Mouse (Mus musculus): ENCODE measurements around the gene Hnrnpl. TPM values are rescaled to one million over a fixed set of nuclear protein-coding genes. Genes with fewer than 3 reads are reported as not detected.

Gene Hnrnpl
- polyA plus RNA-seq, 1 experiment from 2014 or later, result 180 TPM

- no peaks in the 10 kb centered on the region for H3K27me3 ChIP-seq (replicated peaks; ENCODE audit: control insufficient read depth, insufficient read depth, low read length)
- ATAC-seq (ENCODE audit: low read depth) (no peak), DNase-seq (ENCODE audit: low spot score) (no peak)
- no peak overlapping the region for H3K4me3 ChIP-seq (ENCODE audit: low read depth, low read length)
- WGBS, result 93% methylated on average over 4 of the region's 4 CpGs
- peaks cover 96% of the 10 kb centered on the region for H3K36me3 ChIP-seq (ENCODE audit: control insufficient read depth, insufficient read depth, low read length)
- no peak overlapping the region for H3K27ac ChIP-seq (replicated peaks; ENCODE audit: low read depth, low read length)
- no peak overlapping the region for H3K4me2 ChIP-seq (ENCODE audit: low read depth, low read length)
- no peak overlapping the region for H3K9ac ChIP-seq (ENCODE audit: low read depth, low read length)
- H3K9me3 ChIP-seq (ENCODE audit: control insufficient read depth, low read length), result no peaks in the 10 kb centered on the region
- 0 out of 2 replicates have a peak, but pooled peaks cover 3% of the 10 kb centered on the region for H3K4me1 ChIP-seq (ENCODE audit: control insufficient read depth, insufficient read depth, low read length)
Measured at GRCm38 (mm10) chr7:28818861-28819452, 10.6 kb downstream of the Hnrnpl start.

DNA sequence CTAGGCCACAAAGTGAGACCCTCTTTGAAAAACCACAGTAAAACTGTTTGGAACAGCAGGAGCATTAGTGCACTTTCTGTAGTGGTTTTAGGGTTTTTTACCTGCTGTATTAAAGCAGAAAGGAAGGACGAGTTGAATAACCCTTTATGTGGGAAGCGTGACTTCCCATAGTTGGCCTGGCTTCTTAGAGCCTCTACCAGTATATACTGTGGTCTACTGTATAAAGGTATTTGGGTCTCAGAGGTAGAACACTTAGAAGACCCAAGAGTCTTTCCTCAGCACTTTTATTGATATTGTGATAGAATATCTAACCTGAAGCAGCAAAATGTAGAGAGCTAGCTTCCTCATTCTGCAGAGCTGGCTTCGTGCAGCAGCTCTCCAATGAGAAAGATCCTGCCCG lies 11.2 kb downstream of the Hnrnpl start:
- no peak overlapping the region for H3K4me2 ChIP-seq (ENCODE audit: low read depth, low read length)
- ATAC-seq (ENCODE audit: low read depth) (no peak), DNase-seq (ENCODE audit: low spot score) (no peak)
- H3K27ac ChIP-seq (replicated peaks; ENCODE audit: low read depth, low read length), result no peak overlapping the region
- H3K4me3 ChIP-seq (ENCODE audit: low read depth, low read length), result no peak overlapping the region
- no peaks in the 10 kb centered on the region for H3K9me3 ChIP-seq (ENCODE audit: control insufficient read depth, low read length)
- H3K36me3 ChIP-seq (ENCODE audit: control insufficient read depth, insufficient read depth, low read length), result peaks cover 90% of the 10 kb centered on the region
- 0 out of 2 replicates have a peak, but pooled peaks cover 3% of the 10 kb centered on the region for H3K4me1 ChIP-seq (ENCODE audit: control insufficient read depth, insufficient read depth, low read length)
- WGBS, result 81% methylated on average over 4 of the region's 4 CpGs
- no peak overlapping the region for H3K9ac ChIP-seq (ENCODE audit: low read depth, low read length)
- H3K27me3 ChIP-seq (replicated peaks; ENCODE audit: control insufficient read depth, insufficient read depth, low read length), result no peaks in the 10 kb centered on the region

GRCm38 (mm10) chr7:28820358-28821260 lies 12.3 kb downstream of the Hnrnpl start:
- H3K36me3 ChIP-seq (ENCODE audit: control insufficient read depth, insufficient read depth, low read length), result peaks cover 79% of the 10 kb centered on the region
- WGBS, result 67% methylated on average over 12 of the region's 12 CpGs
- DNase-seq (ENCODE audit: low spot score), result peak; percentile 58

GRCm38 (mm10) chr7:28821261-28821831 lies 13.0 kb downstream of the Hnrnpl start:
- Histone ChIP-seq H3K4me1 (ENCODE audit: control insufficient read depth, insufficient read depth, low read length) (0 out of 2 replicates have a peak, but pooled peaks cover 3% of the 10 kb centered on the region), H3K36me3 (ENCODE audit: control insufficient read depth, insufficient read depth, low read length) (peaks cover 72% of the 10 kb centered on the region), H3K4me2 (ENCODE audit: low read depth, low read length) (no peak overlapping the region), H3K4me3 (ENCODE audit: low read depth, low read length) (no peak overlapping the region), H3K9me3 (ENCODE audit: control insufficient read depth, low read length) (no peaks in the 10 kb centered on the region), H3K27me3 (replicated peaks; ENCODE audit: control insufficient read depth, insufficient read depth, low read length) (no peaks in the 10 kb centered on the region), H3K9ac (ENCODE audit: low read depth, low read length) (no peak overlapping the region), H3K27ac (replicated peaks; ENCODE audit: low read depth, low read length) (peak overlapping the region; percentile 4)
- ATAC-seq (ENCODE audit: low read depth) (no peak), DNase-seq (ENCODE audit: low spot score) (no peak)
- 67% methylated on average over 10 of the region's 10 CpGs for WGBS

More at GRCm38 (mm10) chr7:28820358-28821260, 12.3 kb downstream of the Hnrnpl start:
- H3K4me2 ChIP-seq (ENCODE audit: low read depth, low read length), result no peak overlapping the region
- ATAC-seq (ENCODE audit: low read depth), result no peak; the same call in 1 of the 2 replicates
- H3K9ac ChIP-seq (ENCODE audit: low read depth, low read length), result no peak overlapping the region
- H3K27me3 ChIP-seq (replicated peaks; ENCODE audit: control insufficient read depth, insufficient read depth, low read length), result no peaks in the 10 kb centered on the region
- H3K4me1 ChIP-seq (ENCODE audit: control insufficient read depth, insufficient read depth, low read length), result 0 out of 2 replicates have a peak, but pooled peaks cover 3% of the 10 kb centered on the region
- H3K4me3 ChIP-seq (ENCODE audit: low read depth, low read length), result no peak overlapping the region
- peak overlapping the region; percentile 4 for H3K27ac ChIP-seq (replicated peaks; ENCODE audit: low read depth, low read length)
- no peaks in the 10 kb centered on the region for H3K9me3 ChIP-seq (ENCODE audit: control insufficient read depth, low read length)

DNA sequence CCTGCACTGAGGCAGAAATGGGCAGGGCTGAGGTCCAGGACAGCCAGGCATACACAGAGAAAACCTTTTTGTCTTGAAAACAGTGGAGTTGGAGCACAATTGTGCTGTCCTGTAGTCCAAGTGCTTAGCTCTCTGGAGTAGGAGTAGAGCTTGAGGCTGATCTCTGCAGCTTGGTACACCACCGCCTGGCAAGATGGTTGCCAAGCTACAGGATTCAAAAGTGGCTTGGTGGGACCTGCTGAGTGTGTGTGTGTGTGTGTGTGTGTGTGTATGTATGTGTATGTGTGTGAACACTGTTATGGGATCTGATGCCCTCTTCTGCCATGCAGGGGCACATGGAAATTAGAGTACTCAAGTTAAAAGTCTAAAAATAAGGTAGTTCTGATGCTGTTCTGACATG lies 14.2 kb downstream of the Hnrnpl start:
- Histone ChIP-seq H3K4me2 (ENCODE audit: low read depth, low read length) (no peak overlapping the region), H3K9ac (ENCODE audit: low read depth, low read length) (no peak overlapping the region), H3K27me3 (replicated peaks; ENCODE audit: control insufficient read depth, insufficient read depth, low read length) (no peaks in the 10 kb centered on the region), H3K4me3 (ENCODE audit: low read depth, low read length) (no peak overlapping the region), H3K27ac (replicated peaks; ENCODE audit: low read depth, low read length) (no peak overlapping the region), H3K9me3 (ENCODE audit: control insufficient read depth, low read length) (no peaks in the 10 kb centered on the region), H3K36me3 (ENCODE audit: control insufficient read depth, insufficient read depth, low read length) (peaks cover 60% of the 10 kb centered on the region), H3K4me1 (ENCODE audit: control insufficient read depth, insufficient read depth, low read length) (no peaks in the 10 kb centered on the region)
- ATAC-seq (ENCODE audit: low read depth) (no peak), DNase-seq (ENCODE audit: low spot score) (no peak)
- WGBS, result 53% methylated on average over 1 of the region's 1 CpGs

DNA sequence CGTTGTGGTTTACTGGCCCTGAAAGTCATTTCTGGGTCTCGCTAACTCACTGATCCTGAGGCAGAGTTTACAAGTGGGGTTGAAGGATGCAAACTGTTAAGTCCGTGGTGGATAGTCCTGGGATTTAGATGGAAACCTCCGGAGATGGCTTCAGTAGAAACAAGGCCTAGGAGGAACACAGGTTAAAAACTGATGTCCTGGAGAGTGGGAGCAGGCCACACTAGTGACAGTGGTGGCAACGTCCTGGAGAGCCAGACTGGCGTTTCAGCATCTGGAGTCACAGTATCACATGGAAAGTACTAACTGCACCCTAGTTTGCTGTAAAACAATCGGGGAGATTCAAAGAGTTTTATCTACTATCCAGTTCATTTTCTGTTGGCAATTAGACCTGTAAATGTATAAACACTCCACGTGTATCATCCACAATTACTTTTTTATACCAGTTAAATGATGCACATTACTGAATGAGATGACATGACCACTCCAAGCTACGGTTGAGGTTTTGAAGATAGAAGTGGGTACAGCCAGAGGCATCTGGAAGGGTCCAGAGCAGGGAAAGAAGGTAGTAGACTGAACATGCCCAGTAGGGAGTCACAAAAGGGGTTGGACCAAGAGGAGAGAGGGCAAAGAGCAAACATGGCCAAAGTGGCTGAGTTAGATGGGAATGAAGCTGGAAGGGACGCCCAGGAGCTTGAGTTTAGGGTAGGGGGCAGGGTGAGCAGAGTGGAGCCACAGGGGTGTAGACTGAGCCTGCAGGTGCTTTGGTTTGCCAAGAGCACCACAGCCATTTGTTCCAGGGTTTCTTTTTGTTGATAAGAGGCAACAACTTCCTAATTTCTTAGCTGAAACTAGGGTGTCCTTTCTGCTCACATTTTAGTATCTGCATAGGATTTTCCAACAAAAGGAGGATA lies 14.9 kb downstream of the Hnrnpl start:
- peak overlapping the region; percentile 91 for H3K27ac ChIP-seq (replicated peaks; ENCODE audit: low read depth, low read length)
- ATAC-seq (ENCODE audit: low read depth), result no peak
- 48% methylated on average over 10 of the region's 10 CpGs for WGBS

GRCm38 (mm10) chr7:28823932-28824331 lies 15.6 kb downstream of the Hnrnpl start:
- Histone ChIP-seq H3K4me3 (ENCODE audit: low read depth, low read length) (no peak overlapping the region), H3K36me3 (ENCODE audit: control insufficient read depth, insufficient read depth, low read length) (peaks cover 46% of the 10 kb centered on the region), H3K4me1 (ENCODE audit: control insufficient read depth, insufficient read depth, low read length) (no peaks in the 10 kb centered on the region), H3K4me2 (ENCODE audit: low read depth, low read length) (no peak overlapping the region), H3K27me3 (replicated peaks; ENCODE audit: control insufficient read depth, insufficient read depth, low read length) (no peaks in the 10 kb centered on the region), H3K27ac (replicated peaks; ENCODE audit: low read depth, low read length) (peak overlapping the region; percentile 91), H3K9me3 (ENCODE audit: control insufficient read depth, low read length) (no peaks in the 10 kb centered on the region), H3K9ac (ENCODE audit: low read depth, low read length) (no peak overlapping the region; the same call in 1 of the 2 replicates)
- no peak for DNase-seq (ENCODE audit: low spot score)
- ATAC-seq (ENCODE audit: low read depth), result no peak
- 45% methylated on average over 2 of the region's 2 CpGs for WGBS

More for the DNA sequence above, 14.9 kb downstream of the Hnrnpl start:
- DNase-seq (ENCODE audit: low spot score), result no peak
- Histone ChIP-seq H3K4me2 (ENCODE audit: low read depth, low read length) (no peak overlapping the region), H3K36me3 (ENCODE audit: control insufficient read depth, insufficient read depth, low read length) (peaks cover 53% of the 10 kb centered on the region), H3K4me3 (ENCODE audit: low read depth, low read length) (no peak overlapping the region), H3K9ac (ENCODE audit: low read depth, low read length) (no peak overlapping the region; the same call in 1 of the 2 replicates), H3K9me3 (ENCODE audit: control insufficient read depth, low read length) (no peaks in the 10 kb centered on the region), H3K4me1 (ENCODE audit: control insufficient read depth, insufficient read depth, low read length) (no peaks in the 10 kb centered on the region), H3K27me3 (replicated peaks; ENCODE audit: control insufficient read depth, insufficient read depth, low read length) (no peaks in the 10 kb centered on the region)

Data from embryonic facial prominence, embryonic 14.5 days (tissue).